ENCODE assay signal across 28 mouse cellular contexts in the genomic region with DNA sequence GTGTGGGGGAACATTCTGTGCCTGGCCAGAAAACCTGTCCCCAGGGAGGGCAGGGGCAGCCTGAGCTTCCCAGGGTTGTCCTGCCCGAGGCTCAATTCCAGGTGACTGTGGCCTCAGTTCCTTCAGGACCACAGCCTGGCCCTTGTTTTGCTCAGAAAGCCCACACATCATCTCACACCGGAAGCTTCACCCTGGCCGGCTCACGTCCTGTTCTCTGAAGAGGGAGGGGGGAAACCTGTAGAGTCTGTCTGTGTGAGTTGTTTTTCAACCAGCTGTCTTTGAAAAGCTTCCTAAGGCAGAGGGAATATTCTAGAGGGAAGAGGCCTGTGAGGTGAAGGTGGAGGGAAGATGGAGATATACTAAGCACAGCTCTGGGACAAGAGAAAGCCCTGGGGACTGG. TPM values are rescaled to one million over a fixed set of nuclear protein-coding genes. Genes with fewer than 3 reads are reported as not detected.
A peak's percentile ranks its signal among the peaks of the same experiment; 100 is the strongest.
DNase-seq lines count a peak whose midpoint lies in the region; ATAC-seq and TF ChIP-seq lines count a peak whose summit lies in the region.
"Had no signal": no experiment of that assay in that cellular context is flagged by ENCODE, and none has a peak within 500 bp of the region (broad histone marks: within the 10 kb centered on the region; RNA-seq: fewer than 3 reads in every experiment).

No protein-coding gene starts in this region.

- no peaks in the 10 kb centered on the region for H3K36me3 ChIP-seq in CH12.LX (replicated peaks in 1 of 2; ENCODE audit: control insufficient read depth in 1 of 2, insufficient read depth in 1 of 2, low read length in 1 of 2)
- H3K36me3 ChIP-seq in megakaryocyte, embryonic 14.5 days (replicated peaks; ENCODE audit: low read length), result no peaks in the 10 kb centered on the region
- no peaks in the 10 kb centered on the region for H3K36me3 ChIP-seq in forebrain, embryonic 16.5 days (ENCODE audit: control insufficient read depth, insufficient read depth)
- H3K36me3 ChIP-seq: embryonic facial prominence, embryonic 10.5 days; forebrain, embryonic 10.5 days; heart, embryonic 13.5 days; hindbrain, embryonic 13.5 days; liver, embryonic 12.5 days; midbrain, embryonic 13.5 days had no signal

- WGBS in forebrain, embryonic 16.5 days, result 56% methylated on average over 4 of the region's 4 CpGs

- TF ChIP-seq RAD21 in CH12.LX (IDR thresholded peaks at IDR 0.05; ENCODE audit: low read depth, low read length), result no peak

- in situ Hi-C loops in CH12.LX (cut with MboI; ENCODE audit: low pct_ligation_motif_present, low pct_unique_long_range_greater_than_20kb, low sequenced_read_pairs), result no loop called here

- dilution Hi-C loops in CH12.LX (cut with MboI; ENCODE audit: extremely low pct_ligation_motif_present, extremely low pct_unique_long_range_greater_than_20kb, low sequenced_read_pairs), result no loop called here

- no peak for TF ChIP-seq POLR2A in CH12.LX (IDR thresholded peaks at IDR 0.05; ENCODE audit: low read depth, low read length)

- H3K27ac ChIP-seq in CH12.LX (ENCODE audit: insufficient read depth, low read depth), result no peak overlapping the region
- H3K27ac ChIP-seq in forebrain, embryonic 16.5 days (ENCODE audit: low read length), result no peak overlapping the region
- H3K27ac ChIP-seq: embryonic facial prominence, embryonic 10.5 days; forebrain, embryonic 10.5 days; heart, adult 2 months; heart, embryonic 13.5 days; hindbrain, embryonic 13.5 days; layer of hippocampus, adult 2 months; liver, embryonic 12.5 days; midbrain, embryonic 13.5 days had no signal

- DNase-seq in thymus, postnatal 25 days, result peak; percentile 48
- DNase-seq in thymus, adult 18-20 months, result no peak
- DNase-seq in CH12.LX (ENCODE audit: extremely low read depth), result no peak
- DNase-seq in cerebellum, postnatal 10 days, result no peak
- DNase-seq: adrenal gland, postnatal 10 days; cerebellum, adult 9-11 months; forebrain, postnatal 0 days; gastrocnemius, postnatal 25 days; heart, adult 2 months; heart, postnatal 14 days; kidney, postnatal 25 days; lung, adult 18-20 months; lung, postnatal 10 days; spleen, adult 18-20 months had no signal

- no peak overlapping the region for H3K4me3 ChIP-seq in CH12.LX (replicated peaks in 1 of 3; ENCODE audit: low read depth in 2 of 3, low read length in 2 of 3, poor library complexity in 1 of 3)
- H3K4me3 ChIP-seq in megakaryocyte, embryonic 14.5 days (replicated peaks), result peak overlapping the region; percentile 62
- no peak overlapping the region for H3K4me3 ChIP-seq in forebrain, embryonic 16.5 days (replicated peaks; ENCODE audit: low read length)
- H3K4me3 ChIP-seq: embryonic facial prominence, embryonic 10.5 days; forebrain, embryonic 10.5 days; heart, adult 2 months; heart, embryonic 13.5 days; hindbrain, embryonic 13.5 days; layer of hippocampus, adult 2 months; liver, embryonic 12.5 days; midbrain, embryonic 13.5 days had no signal

- TF ChIP-seq EP300 in CH12.LX (IDR thresholded peaks at IDR 0.05; ENCODE audit: low read length), result no peak

- no peaks in the 10 kb centered on the region for H3K9me3 ChIP-seq in CH12.LX (replicated peaks; ENCODE audit: low read length)
- H3K9me3 ChIP-seq in megakaryocyte, embryonic 14.5 days, result no peaks in the 10 kb centered on the region
- no peaks in the 10 kb centered on the region for H3K9me3 ChIP-seq in forebrain, embryonic 16.5 days (ENCODE audit: control insufficient read depth, low read length)
- H3K9me3 ChIP-seq: embryonic facial prominence, embryonic 10.5 days; forebrain, embryonic 10.5 days; hindbrain, embryonic 13.5 days; liver, embryonic 12.5 days; midbrain, embryonic 13.5 days had no signal

- H3K4me2 ChIP-seq in CH12.LX (ENCODE audit: insufficient read depth, low read depth, poor library complexity, severe bottlenecking), result no peak overlapping the region
- H3K4me2 ChIP-seq in forebrain, embryonic 16.5 days (ENCODE audit: low read length), result no peak overlapping the region
- H3K4me2 ChIP-seq: heart, embryonic 13.5 days; hindbrain, embryonic 13.5 days; liver, embryonic 12.5 days; midbrain, embryonic 13.5 days had no signal

- H3K79me2 ChIP-seq in CH12.LX (replicated peaks; ENCODE audit: control insufficient read depth, extremely low read depth, insufficient read depth, poor library complexity, severe bottlenecking), result no peaks in the 10 kb centered on the region

- ATAC-seq in erythroblast, adult 5-6 weeks (replicated peaks; ENCODE audit: low FRiP score, poor library complexity, severe bottlenecking), result no peak
- ATAC-seq in forebrain, embryonic 16.5 days, result no peak
- ATAC-seq: forebrain, postnatal 0 days; intestine, embryonic 16.5 days; liver, embryonic 12.5 days; midbrain, embryonic 13.5 days had no signal

- TF ChIP-seq CTCF in CH12.LX (conservative IDR thresholded peaks at IDR 0.05 in 1 of 2, IDR thresholded peaks at IDR 0.05 in 1 of 2; ENCODE audit: low read depth in 2 of 2, low read length in 2 of 2), result no peak

- peaks cover 3% of the 10 kb centered on the region for H3K27me3 ChIP-seq in CH12.LX (replicated peaks)
- H3K27me3 ChIP-seq in megakaryocyte, embryonic 14.5 days (replicated peaks), result peaks cover 16% of the 10 kb centered on the region
- no peaks in the 10 kb centered on the region; the same call in 1 of the 2 replicates for H3K27me3 ChIP-seq in forebrain, embryonic 16.5 days (replicated peaks; ENCODE audit: control insufficient read depth, insufficient read depth, low read length)
- H3K27me3 ChIP-seq: midbrain, embryonic 13.5 days had no signal

- no peak overlapping the region for H3K9ac ChIP-seq in CH12.LX (ENCODE audit: insufficient read depth, low read depth)
- H3K9ac ChIP-seq in forebrain, embryonic 16.5 days (replicated peaks; ENCODE audit: low read depth, low read length), result no peak overlapping the region
- H3K9ac ChIP-seq: forebrain, postnatal 0 days; heart, embryonic 13.5 days; hindbrain, embryonic 13.5 days; liver, embryonic 12.5 days; midbrain, embryonic 13.5 days had no signal

- peaks cover 12 to 24% of the 10 kb centered on the region in 2 experiments for H3K4me1 ChIP-seq in CH12.LX (ENCODE audit: control insufficient read depth in 1 of 2, insufficient read depth in 2 of 2)
- peaks cover 97% of the 10 kb centered on the region for H3K4me1 ChIP-seq in megakaryocyte, embryonic 14.5 days
- no peaks in the 10 kb centered on the region for H3K4me1 ChIP-seq in forebrain, embryonic 16.5 days (replicated peaks; ENCODE audit: control insufficient read depth, insufficient read depth, low read length)
- H3K4me1 ChIP-seq: forebrain, embryonic 10.5 days; hindbrain, embryonic 13.5 days; liver, embryonic 12.5 days; midbrain, embryonic 13.5 days had no signal

TF ChIP-seq in CH12.LX, 34 proteins besides CTCF, POLR2A, EP300 and RAD21:
- no peak for TF ChIP-seq ZNF384 (IDR thresholded peaks at IDR 0.05; ENCODE audit: low read depth, low read length)
- TF ChIP-seq ELF1 (IDR thresholded peaks at IDR 0.05; ENCODE audit: low read depth, low read length), result peak; percentile 27; the same call in 1 of the 2 replicates

RNA-seq across cellular contexts. Expression of gene Runx3, which starts 17.7 kb away (rescaled TPM):
- total RNA-seq in CH12.LX (2012; rRNA removed), result 13.7 and 19.7 TPM in 2 replicates
- 2.4 and 5.0 TPM in 2 replicates for total RNA-seq in CH12.LX (2014; rRNA removed)
- 48.0 and 61.1 TPM in 2 replicates for polyA plus RNA-seq in CH12.LX (2012; ENCODE audit: insufficient read length, low read depth)
- 128 and 414 TPM in 2 replicates for polyA plus RNA-seq in megakaryocyte, embryonic 14.5 days (2012; ENCODE audit: insufficient read depth, low replicate concordance)
- total RNA-seq in erythroblast, adult 5-6 weeks (2015; ENCODE audit: low replicate concordance), result 7.3 and 9.8 TPM in 2 replicates
- 0.51 and 0.84 TPM in 2 replicates for total RNA-seq in erythroblast, adult 5-6 weeks (2017; ENCODE audit: low replicate concordance)
- polyA plus RNA-seq in forebrain, embryonic 16.5 days (2015; fragmentation: Nextera tagmentation; extraction: Ambion mirVana), result not detected in 2 replicates
- total RNA-seq: forebrain, postnatal 0 days; layer of hippocampus, adult 2 months; layer of hippocampus, postnatal 25 days had no signal
- polyA plus RNA-seq: cortical plate, adult 2 months; forebrain, postnatal 0 days; kidney, embryonic 14.5 days; midbrain, embryonic 13.5 days had no signal

Comparison
In these comparisons a context has a peak if more than half of its experiments do, and no peak if none do; other contexts are left out.
1. RNA of gene Runx3, which starts 17.7 kb away (polyA plus RNA-seq): 128 to 414 TPM in megakaryocyte, embryonic 14.5 days and 48.0 to 61.1 TPM in CH12.LX; not detected in forebrain, embryonic 16.5 days; every median in the first group is over 10 times any median in the second.